Mouse (Mus musculus): ENCODE results near the gene Gsdme. TPM values are rescaled to one million over a fixed set of nuclear protein-coding genes. Genes with fewer than 3 reads are reported as not detected.

Gsdme gene
- total and polyA plus RNA-seq, 3 experiments, result 0.27 to 1.5 TPM; not detected in 1

DNA sequence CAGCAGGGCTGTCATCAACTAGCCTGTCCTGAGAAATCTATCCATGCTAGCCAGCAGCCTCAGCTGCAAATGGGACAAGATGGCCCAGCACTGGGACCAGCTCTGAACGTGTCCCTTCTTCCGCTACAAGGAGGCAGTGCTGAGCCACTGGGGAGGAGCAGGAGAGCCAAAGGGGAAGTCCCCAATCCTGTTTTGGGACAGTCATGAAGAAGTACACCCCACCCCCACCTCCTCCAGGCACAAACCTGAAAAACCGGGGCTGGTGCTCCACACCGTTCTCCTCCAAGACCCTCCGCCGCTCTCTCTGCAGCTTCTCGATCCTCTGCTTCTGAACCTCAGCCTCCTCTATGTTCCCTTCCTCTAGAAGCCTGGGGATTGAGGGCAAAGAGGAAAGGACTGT is 35.4 kb upstream of the Gsdme start:
- H3K9me3 ChIP-seq (replicated peaks; ENCODE audit: insufficient read depth, low read length), result no peaks in the 10 kb centered on the region
- no peaks in the 10 kb centered on the region for H3K79me2 ChIP-seq (ENCODE audit: control insufficient read depth, insufficient read depth, low read length, poor library complexity)
- no peak for DNase-seq (ENCODE audit: low read depth, low spot score)
- no peaks in the 10 kb centered on the region for H3K27me3 ChIP-seq (ENCODE audit: control insufficient read depth in 1 of 2, insufficient read depth in 2 of 2, low read length in 2 of 2)
- TF ChIP-seq TBP (IDR thresholded peaks at IDR 0.05; ENCODE audit: low read depth, low read length), result no peak
- TF ChIP-seq UBTF (IDR thresholded peaks at IDR 0.05; ENCODE audit: borderline replicate concordance, insufficient read depth, low read depth, low read length), result no peak
- no peak for TF ChIP-seq NRF1 (IDR thresholded peaks at IDR 0.05; ENCODE audit: insufficient read depth, low read depth, low read length, poor library complexity, severe bottlenecking)
- no peak for TF ChIP-seq KAT2A (conservative IDR thresholded peaks at IDR 0.05; ENCODE audit: low read depth, low read length)
- TF ChIP-seq GABPA (IDR thresholded peaks at IDR 0.05; ENCODE audit: low read depth, low read length), result no peak
- TF ChIP-seq MXI1 (IDR thresholded peaks at IDR 0.05; ENCODE audit: low read depth, low read length), result no peak
- no peak for TF ChIP-seq MEF2A (IDR thresholded peaks at IDR 0.05; ENCODE audit: extremely low read depth, insufficient replicate concordance, low read depth, low read length, poor library complexity, severe bottlenecking)
- no peak for TF ChIP-seq ZMIZ1 (IDR thresholded peaks at IDR 0.05; ENCODE audit: low read depth, low read length)
- no peak; a peak in 1 of 6 replicates for TF ChIP-seq CTCF (IDR thresholded peaks at IDR 0.05 in 2 of 3, conservative IDR thresholded peaks at IDR 0.05 in 1 of 3; ENCODE audit: control insufficient read depth in 1 of 3, insufficient read depth in 1 of 3, low read depth in 2 of 3, low read length in 3 of 3, poor library complexity in 1 of 3, severe bottlenecking in 1 of 3)
- no peak for TF ChIP-seq MAFK (IDR thresholded peaks at IDR 0.05; ENCODE audit: borderline replicate concordance, low read depth, low read length)
- no peak for TF ChIP-seq HCFC1 (IDR thresholded peaks at IDR 0.05; ENCODE audit: low read depth, low read length)
- TF ChIP-seq MAZ (IDR thresholded peaks at IDR 0.05; ENCODE audit: low read depth, low read length), result no peak
- no peak for TF ChIP-seq CHD2 (IDR thresholded peaks at IDR 0.05; ENCODE audit: low read length)
- TF ChIP-seq TAL1 (IDR thresholded peaks at IDR 0.05; ENCODE audit: low read length), result no peak
- H3K36me3 ChIP-seq (ENCODE audit: control insufficient read depth in 1 of 2, insufficient read depth in 2 of 2, low read length in 2 of 2), result no peaks in the 10 kb centered on the region
- H3K9ac ChIP-seq (ENCODE audit: control insufficient read depth, low read depth, low read length, poor library complexity, severe bottlenecking), result no peak overlapping the region
- no peak overlapping the region for H3K27ac ChIP-seq (ENCODE audit: control insufficient read depth, low read depth, low read length)
- H3K4me1 ChIP-seq (ENCODE audit: control insufficient read depth in 1 of 2, insufficient read depth in 2 of 2, low read length in 2 of 2), result 0 out of 4 replicates have a peak, but pooled peaks cover 0 to 5% of the 10 kb centered on the region in 2 experiments
- H3K4me3 ChIP-seq (ENCODE audit: control insufficient read depth in 1 of 2, insufficient read depth in 1 of 2, low read depth in 2 of 2, low read length in 2 of 2), result no peak overlapping the region

DNA sequence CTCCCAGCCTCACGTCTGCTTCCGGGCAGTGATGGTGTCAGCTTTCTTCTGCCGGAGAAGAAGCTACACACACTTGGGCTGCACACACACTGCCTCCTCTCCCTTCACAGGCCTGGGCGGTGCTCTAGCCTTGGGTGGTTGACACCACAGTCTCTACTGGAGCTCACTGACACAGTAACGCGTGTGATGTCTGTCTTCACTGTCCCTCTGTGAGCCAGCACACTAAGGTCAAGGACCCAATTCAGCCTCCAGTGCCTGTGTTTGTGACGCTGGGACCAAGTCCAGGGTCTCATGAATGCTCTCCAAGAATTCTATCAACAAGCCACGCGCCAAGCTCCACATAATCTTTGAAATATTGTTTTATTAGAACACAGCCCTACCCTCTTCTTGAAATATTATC is 34.0 kb upstream of the Gsdme start:
- Histone ChIP-seq H3K9ac (ENCODE audit: control insufficient read depth, low read depth, low read length, poor library complexity, severe bottlenecking) (no peak overlapping the region), H3K9me3 (replicated peaks; ENCODE audit: insufficient read depth, low read length) (no peaks in the 10 kb centered on the region), H3K27me3 (ENCODE audit: control insufficient read depth in 1 of 2, insufficient read depth in 2 of 2, low read length in 2 of 2) (no peaks in the 10 kb centered on the region), H3K79me2 (ENCODE audit: control insufficient read depth, insufficient read depth, low read length, poor library complexity) (no peaks in the 10 kb centered on the region), H3K4me1 (ENCODE audit: control insufficient read depth in 1 of 2, insufficient read depth in 2 of 2, low read length in 2 of 2) (0 out of 4 replicates have a peak, but pooled peaks cover 0 to 5% of the 10 kb centered on the region in 2 experiments), H3K27ac (ENCODE audit: control insufficient read depth, low read depth, low read length) (no peak overlapping the region), H3K4me3 (ENCODE audit: control insufficient read depth in 1 of 2, insufficient read depth in 1 of 2, low read depth in 2 of 2, low read length in 2 of 2) (no peak overlapping the region), H3K36me3 (ENCODE audit: control insufficient read depth in 1 of 2, insufficient read depth in 2 of 2, low read length in 2 of 2) (no peaks in the 10 kb centered on the region)
- no peak for DNase-seq (ENCODE audit: low read depth, low spot score)
- TF ChIP-seq ZKSCAN1 (IDR thresholded peaks at IDR 0.05; ENCODE audit: low read depth, low read length) (no peak), TBP (IDR thresholded peaks at IDR 0.05; ENCODE audit: low read depth, low read length) (no peak), TAL1 (IDR thresholded peaks at IDR 0.05; ENCODE audit: low read length) (no peak), POLR2AphosphoS2 (IDR thresholded peaks at IDR 0.05; ENCODE audit: low read length) (no peak), CHD2 (IDR thresholded peaks at IDR 0.05; ENCODE audit: low read length) (no peak), GATA1 (IDR thresholded peaks at IDR 0.05; ENCODE audit: low read depth, low read length) (no peak), E2F4 (IDR thresholded peaks at IDR 0.05; ENCODE audit: borderline replicate concordance, low read depth, low read length) (no peak)

All from MEL (cell line).